Mouse (Mus musculus) CH12.LX (cell line): ENCODE results near the gene Polr2a. TPM values are rescaled to one million over a fixed set of nuclear protein-coding genes. Genes with fewer than 3 reads are reported as not detected.

Source experiments
- DNase-seq: peaks from one replicate; pipeline ENCODE4 v3.0.0-alpha.2; 2013; ENCODE audit errors: extremely low read depth
- H3K27ac ChIP-seq: 2 replicates; pipeline ENCODE4 v1.5.1; 2012; ENCODE audit warnings: low read depth, mild to moderate bottlenecking, control low read depth, moderate library complexity; ENCODE audit not compliant: insufficient read depth
- H3K27me3 ChIP-seq: replicated peaks from 2 replicates; pipeline ENCODE3; 2012; ENCODE audit warnings: inconsistent platforms
- H3K36me3 ChIP-seq, 2 experiments: replicated peaks in 1 of 2; 2 replicates each; pipeline versions ENCODE3 to v1.6.1; 2012; ENCODE audit warnings: inconsistent platforms in 1 of 2, low read length in 1 of 2, mild to moderate bottlenecking in 1 of 2, mixed read lengths in 1 of 2, moderate library complexity in 1 of 2; ENCODE audit not compliant: control insufficient read depth in 1 of 2, insufficient read depth in 1 of 2
- H3K4me1 ChIP-seq, 2 experiments: 2 replicates each; pipeline ENCODE4 v1.6.1; 2012; ENCODE audit warnings: inconsistent platforms in 1 of 2, moderate library complexity in 1 of 2; ENCODE audit not compliant: insufficient read depth in 2 of 2, control insufficient read depth in 1 of 2
- H3K4me2 ChIP-seq: 2 replicates; pipeline ENCODE4 v1.6.1; 2012; ENCODE audit warnings: low read depth, mild to moderate bottlenecking, control low read depth; ENCODE audit not compliant: poor library complexity, insufficient read depth, severe bottlenecking
- H3K4me3 ChIP-seq, 3 experiments: fragments of 150-350 bp in 1 of 3; sonication (generic) in 1 of 3; replicated peaks in 1 of 3; 2 replicates each; pipeline versions ENCODE3 to v1.5.1; 2011 to 2012; ENCODE audit warnings: low read depth in 2 of 3, low read length in 2 of 3, mild to moderate bottlenecking in 2 of 3, moderate library complexity in 2 of 3, control low read depth in 1 of 3, improper control_type of control experiment in 1 of 3, inconsistent platforms in 1 of 3, mixed read lengths in 1 of 3; ENCODE audit not compliant: poor library complexity in 1 of 3
- H3K79me2 ChIP-seq: replicated peaks from 2 replicates; pipeline ENCODE4 v1.6.1; 2012; ENCODE audit warnings: mild to moderate bottlenecking, moderate library complexity; ENCODE audit not compliant: control insufficient read depth, poor library complexity, insufficient read depth, severe bottlenecking; ENCODE audit errors: extremely low read depth
- H3K9ac ChIP-seq: 2 replicates; pipeline ENCODE4 v1.6.1; 2012; ENCODE audit warnings: low read depth, mild to moderate bottlenecking, control low read depth, moderate library complexity; ENCODE audit not compliant: insufficient read depth
- H3K9me3 ChIP-seq: replicated peaks from 2 replicates; pipeline ENCODE3; 2012; ENCODE audit warnings: low read length, inconsistent platforms, mixed read lengths
- CHD1 ChIP-seq: IDR thresholded peaks from 2 replicates; pipeline ENCODE4 v1.6.1; 2012; ENCODE audit warnings: low read depth, low read length, improper control_type of control experiment, inconsistent platforms
- CHD2 ChIP-seq: IDR thresholded peaks from 2 replicates; pipeline ENCODE4 v1.6.1; 2011; ENCODE audit warnings: low read length, improper control_type of control experiment
- CTCF ChIP-seq, 2 experiments: IDR thresholded peaks in 1 of 2; conservative IDR thresholded peaks in 1 of 2; 2 replicates each; pipeline ENCODE4 v1.5.1; 2011 to 2012; ENCODE audit warnings: low read depth in 2 of 2, low read length in 2 of 2, improper control_type of control experiment in 1 of 2, inconsistent platforms in 1 of 2, mild to moderate bottlenecking in 1 of 2, moderate library complexity in 1 of 2
- E2F4 ChIP-seq: IDR thresholded peaks from 2 replicates; pipeline ENCODE4 v1.6.1; 2011; ENCODE audit warnings: low read depth, low read length, improper control_type of control experiment; ENCODE audit not compliant: insufficient replicate concordance
- ELF1 ChIP-seq: IDR thresholded peaks from 2 replicates; pipeline ENCODE4 v1.6.1; 2014; ENCODE audit warnings: low read depth, mild to moderate bottlenecking, inconsistent platforms, low read length, improper control_type of control experiment
- ETS1 ChIP-seq: conservative IDR thresholded peaks from 2 replicates; pipeline ENCODE4 v1.6.1; 2012; ENCODE audit warnings: low read depth, mild to moderate bottlenecking, inconsistent platforms, low read length, improper control_type of control experiment, moderate library complexity
- GABPA ChIP-seq: IDR thresholded peaks from 2 replicates; pipeline ENCODE4 v1.6.1; 2012; ENCODE audit warnings: low read depth, low read length, improper control_type of control experiment, inconsistent platforms; ENCODE audit not compliant: insufficient replicate concordance
- HCFC1 ChIP-seq: IDR thresholded peaks from 2 replicates; pipeline ENCODE4 v1.6.1; 2012; ENCODE audit warnings: low read depth, mild to moderate bottlenecking, inconsistent platforms, low read length, improper control_type of control experiment
- IRF4 ChIP-seq: IDR thresholded peaks from 2 replicates; pipeline ENCODE4 v1.6.1; 2014; ENCODE audit warnings: low read depth, mild to moderate bottlenecking, inconsistent platforms, low read length, improper control_type of control experiment
- JUN ChIP-seq: IDR thresholded peaks from 2 replicates; pipeline ENCODE4 v1.6.1; 2011; ENCODE audit warnings: low read depth, mild to moderate bottlenecking, low read length, improper control_type of control experiment, moderate library complexity; ENCODE audit not compliant: insufficient read depth
- JUND ChIP-seq: conservative IDR thresholded peaks from 2 replicates; pipeline ENCODE4 v1.6.1; 2011; ENCODE audit warnings: low read depth, low read length, improper control_type of control experiment
- KAT2A ChIP-seq: IDR thresholded peaks from 2 replicates; pipeline ENCODE4 v1.6.1; 2012; ENCODE audit warnings: low read length, improper control_type of control experiment, inconsistent platforms; ENCODE audit not compliant: insufficient replicate concordance
- MAFK ChIP-seq: IDR thresholded peaks from 2 replicates; pipeline ENCODE4 v1.6.1; 2011; ENCODE audit warnings: low read length, improper control_type of control experiment; ENCODE audit not compliant: insufficient replicate concordance
- MAX ChIP-seq: IDR thresholded peaks from 2 replicates; pipeline ENCODE4 v1.6.1; 2011; ENCODE audit warnings: low read length, improper control_type of control experiment
- MXI1 ChIP-seq: IDR thresholded peaks from 2 replicates; pipeline ENCODE4 v1.6.1; 2011; ENCODE audit warnings: mild to moderate bottlenecking, low read depth, low read length, improper control_type of control experiment
- MYC ChIP-seq: IDR thresholded peaks from 2 replicates; pipeline ENCODE4 v1.6.1; 2011; ENCODE audit warnings: low read depth, mild to moderate bottlenecking, improper control_type of control experiment, low read length
- NRF1 ChIP-seq: IDR thresholded peaks from 2 replicates; pipeline ENCODE4 v1.6.1; 2014; ENCODE audit warnings: low read depth, mild to moderate bottlenecking, inconsistent platforms, low read length, improper control_type of control experiment, moderate library complexity
- PAX5 ChIP-seq: IDR thresholded peaks from 2 replicates; pipeline ENCODE4 v1.6.1; 2012; ENCODE audit warnings: low read length, inconsistent platforms, mixed read lengths
- POLR2AphosphoS2 ChIP-seq: IDR thresholded peaks from 2 replicates; pipeline ENCODE4 v1.6.1; 2011; ENCODE audit warnings: low read depth, low read length, improper control_type of control experiment
- RCOR1 ChIP-seq: conservative IDR thresholded peaks from 2 replicates; pipeline ENCODE4 v1.6.1; 2012; ENCODE audit warnings: low read depth, mild to moderate bottlenecking, inconsistent platforms, low read length, improper control_type of control experiment
- SIN3A ChIP-seq: IDR thresholded peaks from 2 replicates; pipeline ENCODE4 v1.6.1; 2012; ENCODE audit warnings: low read length, improper control_type of control experiment, inconsistent platforms
- SMC3 ChIP-seq: IDR thresholded peaks from 2 replicates; pipeline ENCODE4 v1.6.1; 2011; ENCODE audit warnings: low read depth, low read length, improper control_type of control experiment
- TBP ChIP-seq: conservative IDR thresholded peaks from 2 replicates; pipeline ENCODE4 v1.6.1; 2011; ENCODE audit warnings: low read depth, low read length, improper control_type of control experiment
- TCF12 ChIP-seq: IDR thresholded peaks from 2 replicates; pipeline ENCODE4 v1.6.1; 2014; ENCODE audit warnings: low read depth, mild to moderate bottlenecking, inconsistent platforms, low read length, improper control_type of control experiment
- UBTF ChIP-seq: IDR thresholded peaks from 2 replicates; pipeline ENCODE4 v1.6.1; 2012; ENCODE audit warnings: low read depth, mild to moderate bottlenecking, inconsistent platforms, low read length, improper control_type of control experiment, moderate library complexity
- ZC3H11A ChIP-seq: IDR thresholded peaks from 2 replicates; pipeline ENCODE4 v1.6.1; 2012; ENCODE audit warnings: low read depth, mild to moderate bottlenecking, inconsistent platforms, low read length, improper control_type of control experiment
- ZKSCAN1 ChIP-seq: IDR thresholded peaks from 2 replicates; pipeline ENCODE4 v1.6.1; 2012; ENCODE audit warnings: low read depth, inconsistent platforms, low read length, improper control_type of control experiment, borderline replicate concordance
- ZMIZ1 ChIP-seq: IDR thresholded peaks from 2 replicates; pipeline ENCODE4 v1.6.1; 2012; ENCODE audit warnings: low read depth, mild to moderate bottlenecking, inconsistent platforms, low read length, improper control_type of control experiment
- ZNF384 ChIP-seq: IDR thresholded peaks from 2 replicates; pipeline ENCODE4 v1.6.1; 2012; ENCODE audit warnings: low read depth, low read length, improper control_type of control experiment, inconsistent platforms
- dilution Hi-C: fragments of 300-500 bp; cut with MboI; formaldehyde crosslinking; loops from 2 replicates; pipeline ENCODE4 v1.14.3; 2020; ENCODE audit warnings: low sequenced_read_pairs; ENCODE audit not compliant: extremely low pct_unique_long_range_greater_than_20kb, extremely low pct_ligation_motif_present
- in situ Hi-C: fragments of 300-500 bp; cut with MboI; formaldehyde crosslinking; loops from 3 replicates; pipeline ENCODE4 v1.14.3; 2019; ENCODE audit warnings: low sequenced_read_pairs, low pct_ligation_motif_present, low pct_unique_long_range_greater_than_20kb, mixed read lengths
- polyA plus RNA-seq: library from polyadenylated mRNA; unstranded; fragments of >175 nt; gene quantifications from 2 replicates; pipeline ENCODE4 v1.2.1, GENCODE M21; 2012; ENCODE audit warnings: low read depth; ENCODE audit not compliant: insufficient read length
- total RNA-seq, 2 experiments: library from RNA; depleted of rRNA; stranded (reverse); fragments of 300-350 nt in 1 of 2; fragments of >200 nt in 1 of 2; gene quantifications; 2 replicates each; pipeline ENCODE4 v1.2.3; 2012 to 2014

The Polr2a gene
- total and polyA plus RNA-seq, 3 experiments = 14.8 to 162 (median 45.0) TPM

DNA sequence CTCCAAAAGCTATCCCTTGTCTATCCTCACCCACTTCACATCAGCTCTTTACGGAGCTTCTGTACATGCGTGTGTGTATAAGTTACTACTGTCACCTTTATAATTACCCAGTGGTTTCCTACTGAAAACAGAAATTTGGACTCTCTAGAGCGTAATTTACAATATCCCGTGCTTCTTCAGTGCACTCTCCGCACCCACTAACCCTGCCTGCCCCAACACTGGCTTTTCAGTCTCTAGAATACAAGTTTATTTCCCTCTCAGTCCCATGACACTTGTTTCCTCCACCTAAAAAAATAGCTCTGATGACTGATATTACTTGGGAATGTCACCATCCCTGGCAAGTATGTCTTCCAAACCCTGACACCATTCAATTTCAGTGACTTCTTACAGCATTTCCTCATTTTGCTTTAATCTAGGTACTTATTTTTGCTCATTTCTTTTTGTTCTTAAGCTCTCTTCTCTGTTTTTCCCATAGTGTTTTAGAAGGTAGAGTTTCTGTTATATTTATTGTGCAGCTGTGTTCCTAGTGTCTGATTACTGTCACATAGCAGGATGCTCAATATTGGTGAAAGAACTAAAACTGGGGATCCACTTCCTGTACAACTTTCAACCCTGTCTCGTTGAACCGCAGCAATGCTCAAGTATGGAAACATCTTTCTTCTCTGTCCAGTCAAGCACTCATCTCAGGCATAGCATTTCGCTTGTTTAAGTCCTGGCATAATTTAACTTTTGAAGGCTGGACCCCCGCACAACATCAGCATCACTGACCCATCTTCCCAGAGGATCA is 941 bp downstream of the Polr2a start:
- in situ Hi-C loops = loop anchor here (5.0 kb wide), 1 partner anchor 35 kb away; no protein-coding TSS in a partner anchor
- peaks cover 15 to 53% of the 10 kb centered on the region in 2 experiments for H3K4me1 ChIP-seq
- H3K9me3 ChIP-seq = no peaks in the 10 kb centered on the region
- H3K9ac ChIP-seq = peak overlapping the region; percentile 50
- TF ChIP-seq CHD1 = peak; percentile 73
- 0 out of 2 replicates have a peak, but pooled peaks have one; percentile 20 for TF ChIP-seq KAT2A
- TF ChIP-seq MXI1 = peak; percentile 58; the same call in 1 of the 2 replicates
- TF ChIP-seq NRF1 = no peak
- peak; percentile 72 for TF ChIP-seq SIN3A
- peak; percentile 28; the same call in 1 of the 2 replicates for TF ChIP-seq MYC
- TF ChIP-seq ETS1 = no peak; the same call in 1 of the 2 replicates
- TF ChIP-seq CTCF (conservative IDR thresholded peaks at IDR 0.05 in 1 of 2, IDR thresholded peaks at IDR 0.05 in 1 of 2; ENCODE audit: low read depth in 2 of 2, low read length in 2 of 2) = no peak
- TF ChIP-seq TCF12 = no peak
- peak; percentile 10; the same call in 1 of the 2 replicates for TF ChIP-seq RCOR1
- no peak for TF ChIP-seq TBP
- TF ChIP-seq UBTF = peak; percentile 75
- peak; percentile 44 for TF ChIP-seq ELF1
- no peak for TF ChIP-seq E2F4
- TF ChIP-seq JUND = 0 out of 2 replicates have a peak, but pooled peaks have one; percentile 4
- TF ChIP-seq JUN = no peak
- H3K4me2 ChIP-seq = peak overlapping the region; percentile 98
- H3K4me3 ChIP-seq = peak overlapping the region; percentile 55 to 60 (median 57)
- dilution Hi-C loops = no loop called here
- H3K27me3 ChIP-seq = no peaks in the 10 kb centered on the region
- peaks cover 0 to 16% of the 10 kb centered on the region in 2 experiments for H3K36me3 ChIP-seq
- no peak for DNase-seq
- H3K79me2 ChIP-seq = peaks cover 52% of the 10 kb centered on the region
- H3K27ac ChIP-seq = peak overlapping the region; percentile 75

DNA sequence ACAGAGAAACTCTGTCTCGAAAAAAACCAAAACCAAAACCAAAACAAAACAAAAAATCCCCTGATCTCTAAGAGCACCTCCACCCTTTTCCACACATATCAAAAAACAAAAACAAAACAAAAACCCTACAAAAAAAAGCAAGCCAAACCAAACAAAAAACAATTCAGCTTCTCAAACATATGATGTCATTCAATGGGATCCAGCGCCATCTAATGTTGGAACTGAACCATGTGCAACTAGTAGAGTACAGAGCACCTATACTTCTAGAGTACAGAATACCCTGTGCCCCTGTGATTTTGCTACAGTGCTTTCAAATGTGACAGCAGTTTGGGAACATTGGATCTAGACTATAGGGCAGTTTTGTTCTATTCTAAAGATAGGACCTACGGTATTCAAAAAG is 3.7 kb downstream of the Polr2a start:
- peak; percentile 69 for DNase-seq
- peaks cover 0 to 33% of the 10 kb centered on the region in 2 experiments for H3K36me3 ChIP-seq
- peaks cover 5 to 54% of the 10 kb centered on the region in 2 experiments for H3K4me1 ChIP-seq
- no peak overlapping the region for H3K27ac ChIP-seq
- H3K27me3 ChIP-seq = no peaks in the 10 kb centered on the region
- in situ Hi-C loops (loop anchor here (5.0 kb wide), 1 partner anchor 38 kb away; no protein-coding TSS in a partner anchor), dilution Hi-C loops (no loop called here)
- peak overlapping the region; percentile 80; the same call in 1 of the 2 replicates for H3K4me2 ChIP-seq
- peak overlapping the region; percentile 49; the same call in 1 of the 2 replicates for H3K9ac ChIP-seq
- H3K79me2 ChIP-seq = peaks cover 79% of the 10 kb centered on the region
- no peaks in the 10 kb centered on the region for H3K9me3 ChIP-seq
- no peak overlapping the region for H3K4me3 ChIP-seq
- TF ChIP-seq ZC3H11A (no peak), CHD2 (no peak), MYC (peak; percentile 94), E2F4 (no peak), ZMIZ1 (no peak), JUND (peak; percentile 97), MAFK (no peak; the same call in 1 of the 2 replicates), JUN (peak; percentile 94), ZNF384 (peak; percentile 72), MAX (peak; percentile 84), MXI1 (peak; percentile 75), PAX5 (no peak), KAT2A (no peak), SMC3 (peak; percentile 57), IRF4 (peak; percentile 36; the same call in 1 of the 2 replicates), POLR2AphosphoS2 (peak; percentile 8; the same call in 1 of the 2 replicates), ZKSCAN1 (no peak), HCFC1 (no peak; the same call in 1 of the 2 replicates), GABPA (no peak)
